Mouse (Mus musculus) 3T3-L1 (cell line): ENCODE data around the gene Pfkl.
A peak's percentile ranks its signal among the peaks of the same experiment; 100 is the strongest.
"Not testable (repeated sequence)": the region's sequence is repeated elsewhere in the genome, so short reads cannot be mapped to it uniquely, and the experiment has no call there.

Source experiments
- DNase-seq: peaks from one replicate; pipeline ENCODE4 v3.0.0-alpha.2; 2015; ENCODE audit warnings: low read depth, low spot score

Pfkl gene

DNA sequence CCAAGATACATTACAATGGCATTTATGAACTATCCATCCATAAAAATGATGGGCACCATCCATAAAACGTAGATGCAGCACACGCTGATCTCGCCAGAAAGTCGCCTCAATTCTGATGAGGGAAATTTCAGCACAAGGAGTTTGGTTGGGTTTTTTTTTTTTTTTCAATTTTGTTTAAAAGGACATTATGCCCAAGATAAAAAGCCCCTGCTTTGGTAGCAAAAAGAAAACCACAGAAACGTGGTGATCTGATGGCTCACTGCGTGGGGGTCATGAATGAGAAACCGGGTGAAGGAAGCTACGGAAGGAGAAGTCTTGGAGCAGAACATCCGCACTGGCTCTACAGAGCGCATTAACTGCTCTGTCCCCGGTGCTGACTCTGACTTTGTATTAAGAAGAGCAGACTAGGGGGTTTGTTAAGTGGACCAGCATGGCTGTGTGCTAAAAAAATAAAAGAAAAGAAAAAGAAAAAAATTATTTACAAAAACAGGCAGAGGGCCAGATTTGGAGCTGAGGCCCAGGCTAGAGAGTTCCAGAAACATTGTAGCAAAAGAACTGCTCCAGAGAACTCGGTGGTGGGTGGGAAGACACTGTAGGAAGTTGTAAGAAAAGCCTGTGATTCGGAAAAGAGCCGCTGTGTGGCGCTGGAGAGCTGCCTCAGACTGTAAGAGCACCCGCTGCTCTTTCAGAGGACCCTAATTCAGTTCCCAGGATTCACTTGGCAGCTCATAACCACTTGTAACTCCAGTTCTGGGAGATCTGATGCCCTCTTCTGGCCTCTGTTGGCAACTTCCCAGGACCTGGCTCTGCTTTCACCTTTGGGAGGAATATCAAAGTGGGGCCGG is 38.0 kb downstream of the Pfkl start:
- DNase-seq, result no peak

GRCm38 (mm10) chr10:77971191-77971590 is 38.7 kb downstream of the Pfkl start:
- no peak for DNase-seq

- no peak for DNase-seq
Measured at GRCm38 (mm10) chr10:77970481-77970880, 39.4 kb downstream of the Pfkl start, which contains the start of gene Trpm2. TSS of gene Trpm2 (minus strand) at chr10:77970563.

- no peak for DNase-seq
Measured at GRCm38 (mm10) chr10:77969973-77970325, 39.9 kb downstream of the Pfkl start.

DNA sequence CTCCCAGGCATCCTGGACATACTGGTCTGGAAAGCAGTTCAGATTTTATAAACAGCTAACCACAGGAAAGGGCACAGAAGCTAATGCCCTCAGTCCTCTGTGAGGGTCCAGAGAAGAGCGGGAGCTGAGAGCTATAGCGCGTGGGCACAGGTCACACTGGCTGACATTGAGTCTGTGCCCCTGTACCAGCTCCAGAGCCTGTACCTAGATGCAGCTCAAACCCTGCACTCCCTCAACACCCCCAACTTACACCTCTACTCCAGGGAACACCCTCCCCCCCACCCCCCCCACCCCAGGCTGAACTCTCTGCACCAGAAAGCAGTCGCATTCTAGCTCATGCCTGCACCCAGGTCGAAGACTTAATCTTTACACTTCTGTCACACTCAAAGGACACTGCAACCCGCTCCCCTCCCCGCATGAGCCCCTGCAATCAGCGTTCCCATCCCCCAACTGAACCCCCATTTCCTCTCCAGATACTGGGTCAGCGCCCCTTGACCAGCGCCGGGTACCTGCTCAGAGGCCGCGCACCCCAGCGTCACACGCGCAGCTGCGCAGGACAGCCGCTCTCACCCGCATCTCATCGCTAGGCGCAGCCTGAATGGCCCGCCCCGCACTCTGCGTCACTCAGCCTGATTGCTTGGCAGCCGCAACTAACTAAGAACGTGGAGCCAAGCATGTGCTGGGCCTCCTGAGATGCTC is 40.5 kb downstream of the Pfkl start:
- DNase-seq, result no peak

- no peak for DNase-seq
Measured at GRCm38 (mm10) chr10:77963971-77964370, 45.9 kb downstream of the Pfkl start.

- no peak for DNase-seq
Measured at GRCm38 (mm10) chr10:77962725-77963124, 47.2 kb downstream of the Pfkl start.

GRCm38 (mm10) chr10:77950468-77950867 is 59.4 kb downstream of the Pfkl start:
- DNase-seq, result not testable (repeated sequence)

- peak; percentile 55 for DNase-seq
Measured at GRCm38 (mm10) chr10:77939685-77940084, 70.2 kb downstream of the Pfkl start.
